Mouse (Mus musculus): Measurements from ENCODE around the gene Dnah2. TPM values are rescaled to one million over a fixed set of nuclear protein-coding genes. Genes with fewer than 3 reads are reported as not detected.
"Not testable (repeated sequence)": the region's sequence is repeated elsewhere in the genome, so short reads cannot be mapped to it uniquely, and the experiment has no call there.

Gene Dnah2
- polyA plus RNA-seq, 1 experiment from 2014 or later: 0.52 TPM

DNA sequence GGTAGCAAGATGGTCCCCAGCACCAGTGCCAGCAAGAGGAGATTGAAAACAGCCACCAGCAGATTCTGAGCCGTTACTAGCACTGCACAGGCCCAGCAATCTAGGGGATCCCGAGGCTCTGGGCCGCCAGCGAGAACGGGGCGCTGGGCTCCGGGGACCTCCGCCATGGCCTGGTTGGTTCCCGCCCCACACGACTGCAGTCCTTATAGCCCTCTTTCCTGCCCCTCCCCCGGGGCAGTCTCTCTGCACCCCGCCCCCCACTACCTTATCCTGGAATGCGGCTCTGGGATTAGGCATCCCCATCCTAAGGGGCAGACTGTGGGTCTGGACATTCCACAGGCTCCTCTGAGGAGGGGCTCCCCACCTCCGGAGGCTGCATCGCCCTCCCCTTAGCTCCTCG lies 150.9 kb downstream of the Dnah2 start, which contains the start of gene Tmem88:
TSS of gene Tmem88 (minus strand) at position 176 of the 400 bp plus-strand sequence.
- ATAC-seq (replicated peaks; ENCODE audit: low FRiP score) (no peak), DNase-seq (ENCODE audit: low spot score) (no peak)
- H3K9ac ChIP-seq (ENCODE audit: low read depth, low read length): peak within 1 kb of the TSS; percentile 83
- WGBS: 11% methylated on average over 16 of the region's 16 CpGs
- H3K27me3 ChIP-seq (replicated peaks; ENCODE audit: control insufficient read depth, insufficient read depth, low read length): no peaks in the 10 kb centered on the region
- no peaks in the 10 kb centered on the region for H3K9me3 ChIP-seq (ENCODE audit: control insufficient read depth, low read length)
- peaks cover 47% of the 10 kb centered on the region for H3K4me1 ChIP-seq (replicated peaks; ENCODE audit: control insufficient read depth, insufficient read depth, low read length)
- peaks cover 28% of the 10 kb centered on the region for H3K36me3 ChIP-seq (ENCODE audit: control insufficient read depth, insufficient read depth, low read length)
- peak within 1 kb of the TSS; percentile 96 for H3K4me2 ChIP-seq
- peak within 1 kb of the TSS; percentile 77 for H3K4me3 ChIP-seq (ENCODE audit: low read depth, low read length)
- H3K27ac ChIP-seq (ENCODE audit: low read depth, low read length): peak within 1 kb of the TSS; percentile 93

DNA sequence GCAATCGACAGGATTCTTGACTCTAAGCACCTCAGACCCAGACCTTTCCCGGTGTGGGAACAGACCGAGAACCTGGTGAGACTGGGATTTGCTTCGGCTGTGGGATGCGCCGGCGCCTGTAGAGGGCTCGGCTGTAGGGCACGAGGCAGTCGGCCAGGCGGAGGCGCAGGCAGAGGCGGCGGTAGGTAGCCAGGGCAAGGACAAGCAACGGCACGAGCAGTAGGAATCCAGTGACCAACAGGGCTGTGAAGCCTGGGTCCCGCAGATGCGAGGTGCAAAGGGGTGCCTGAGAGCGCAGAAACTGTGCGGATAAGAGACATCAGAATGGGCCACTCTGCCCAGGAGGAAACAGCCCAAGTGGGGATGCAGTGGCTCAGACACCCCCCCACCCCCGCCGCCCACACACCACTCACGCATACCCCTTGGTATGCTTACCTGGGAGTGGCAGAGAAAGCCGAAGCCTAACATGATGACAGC lies 151.3 kb downstream of the Dnah2 start:
- peaks cover 28% of the 10 kb centered on the region for H3K36me3 ChIP-seq (ENCODE audit: control insufficient read depth, insufficient read depth, low read length)
- H3K4me2 ChIP-seq: peak overlapping the region; percentile 96
- 14% methylated on average over 24 of the region's 24 CpGs for WGBS
- DNase-seq (ENCODE audit: low spot score): peak; percentile 66
- ATAC-seq (replicated peaks; ENCODE audit: low FRiP score): no peak
- H3K4me3 ChIP-seq (ENCODE audit: low read depth, low read length): peak overlapping the region; percentile 77
- peak overlapping the region; percentile 93 for H3K27ac ChIP-seq (ENCODE audit: low read depth, low read length)
- peak overlapping the region; percentile 62 for H3K9ac ChIP-seq (ENCODE audit: low read depth, low read length)
- no peaks in the 10 kb centered on the region for H3K27me3 ChIP-seq (replicated peaks; ENCODE audit: control insufficient read depth, insufficient read depth, low read length)
- H3K4me1 ChIP-seq (replicated peaks; ENCODE audit: control insufficient read depth, insufficient read depth, low read length): peaks cover 47% of the 10 kb centered on the region
- no peaks in the 10 kb centered on the region for H3K9me3 ChIP-seq (ENCODE audit: control insufficient read depth, low read length)

DNA sequence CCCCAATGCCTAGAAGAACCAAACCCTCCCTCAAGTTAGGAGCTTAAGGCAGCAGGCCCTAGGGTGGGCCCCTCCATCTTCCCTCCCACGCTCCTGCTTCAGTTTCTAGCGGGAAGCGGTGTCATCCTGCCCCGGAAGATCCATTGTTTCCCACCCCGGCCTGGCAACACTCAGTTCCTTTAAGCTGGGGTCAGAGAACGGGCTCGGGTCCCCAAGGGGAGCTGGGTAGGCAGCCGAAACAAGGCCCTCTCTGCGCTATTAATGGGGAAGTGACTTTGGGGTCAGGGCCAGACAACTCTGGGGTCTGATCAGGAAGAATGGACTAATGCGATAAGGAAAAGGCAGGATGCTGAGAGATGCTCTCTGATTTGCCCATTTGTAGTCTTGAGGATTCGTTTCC lies 152.1 kb downstream of the Dnah2 start:
- H3K9ac ChIP-seq (ENCODE audit: low read depth, low read length): peak overlapping the region; percentile 83
- H3K27ac ChIP-seq (ENCODE audit: low read depth, low read length): peak overlapping the region; percentile 93; the same call in 1 of the 2 replicates
- 13% methylated on average over 11 of the region's 11 CpGs for WGBS
- H3K4me1 ChIP-seq (replicated peaks; ENCODE audit: control insufficient read depth, insufficient read depth, low read length): peaks cover 47% of the 10 kb centered on the region
- DNase-seq (ENCODE audit: low spot score) (no peak), ATAC-seq (replicated peaks; ENCODE audit: low FRiP score) (no peak)
- peaks cover 22% of the 10 kb centered on the region for H3K36me3 ChIP-seq (ENCODE audit: control insufficient read depth, insufficient read depth, low read length)
- H3K9me3 ChIP-seq (ENCODE audit: control insufficient read depth, low read length): no peaks in the 10 kb centered on the region
- no peaks in the 10 kb centered on the region for H3K27me3 ChIP-seq (replicated peaks; ENCODE audit: control insufficient read depth, insufficient read depth, low read length)
- H3K4me2 ChIP-seq: peak overlapping the region; percentile 96
- peak overlapping the region; percentile 77 for H3K4me3 ChIP-seq (ENCODE audit: low read depth, low read length)

- peak overlapping the region; percentile 96 for H3K4me2 ChIP-seq
- H3K27me3 ChIP-seq (replicated peaks; ENCODE audit: control insufficient read depth, insufficient read depth, low read length): no peaks in the 10 kb centered on the region
- peaks cover 12% of the 10 kb centered on the region for H3K36me3 ChIP-seq (ENCODE audit: control insufficient read depth, insufficient read depth, low read length)
- H3K4me3 ChIP-seq (ENCODE audit: low read depth, low read length): peak overlapping the region; percentile 77
- ATAC-seq (replicated peaks; ENCODE audit: low FRiP score) (peak; percentile 85), DNase-seq (ENCODE audit: low spot score) (peak; percentile 97)
- peak overlapping the region; percentile 93 for H3K27ac ChIP-seq (ENCODE audit: low read depth, low read length)
- peak overlapping the region; percentile 83 for H3K9ac ChIP-seq (ENCODE audit: low read depth, low read length)
- under 1% methylated on average over 46 of the region's 48 CpGs for WGBS
- H3K9me3 ChIP-seq (ENCODE audit: control insufficient read depth, low read length): no peaks in the 10 kb centered on the region
- H3K4me1 ChIP-seq (replicated peaks; ENCODE audit: control insufficient read depth, insufficient read depth, low read length): peaks cover 43% of the 10 kb centered on the region
These were observed 153.1 kb downstream of the Dnah2 start for GRCm38 (mm10) chr11:69395634-69396373.

DNA sequence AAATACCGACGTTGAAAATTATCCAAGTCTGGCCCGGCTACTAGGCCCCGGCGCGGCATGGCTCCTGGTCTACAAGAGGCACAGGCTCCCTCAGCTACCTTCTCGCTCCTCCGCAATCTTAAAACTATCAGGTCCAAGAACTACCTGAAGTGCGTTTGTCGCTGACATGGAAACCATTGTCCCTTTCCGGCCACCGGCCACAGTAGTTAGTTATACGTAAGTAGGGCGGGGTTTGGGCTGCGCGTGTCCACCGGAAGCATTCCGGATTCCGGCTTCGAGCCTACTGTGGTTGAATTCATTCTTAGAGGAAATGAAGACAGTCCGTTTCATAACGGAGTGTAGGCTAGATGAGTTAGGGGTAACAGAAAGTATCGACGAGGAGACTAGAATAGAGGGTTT lies 153.7 kb downstream of the Dnah2 start, which contains the start of the genes Naa38 and Cyb5d1:
TSS of gene Naa38 (plus strand) at position 253 of the 399 bp plus-strand sequence.
TSS of gene Cyb5d1 (minus strand) at position 397 of the 399 bp plus-strand sequence.
- peaks cover 41% of the 10 kb centered on the region for H3K4me1 ChIP-seq (replicated peaks; ENCODE audit: control insufficient read depth, insufficient read depth, low read length)
- peak within 1 kb of the TSS; percentile 77 for H3K4me3 ChIP-seq (ENCODE audit: low read depth, low read length)
- not testable (repeated sequence) for H3K9me3 ChIP-seq (ENCODE audit: control insufficient read depth, low read length); H3K27me3 ChIP-seq (replicated peaks; ENCODE audit: control insufficient read depth, insufficient read depth, low read length); H3K36me3 ChIP-seq (ENCODE audit: control insufficient read depth, insufficient read depth, low read length)
- under 1% methylated on average over 24 of the region's 24 CpGs for WGBS
- peak; percentile 86 for DNase-seq (ENCODE audit: low spot score)
- H3K9ac ChIP-seq (ENCODE audit: low read depth, low read length): peak within 1 kb of the TSS; percentile 83
- peak within 1 kb of the TSS; percentile 96 for H3K4me2 ChIP-seq
- peak; percentile 76 for ATAC-seq (replicated peaks; ENCODE audit: low FRiP score)
- peak within 1 kb of the TSS; percentile 93 for H3K27ac ChIP-seq (ENCODE audit: low read depth, low read length)

DNA sequence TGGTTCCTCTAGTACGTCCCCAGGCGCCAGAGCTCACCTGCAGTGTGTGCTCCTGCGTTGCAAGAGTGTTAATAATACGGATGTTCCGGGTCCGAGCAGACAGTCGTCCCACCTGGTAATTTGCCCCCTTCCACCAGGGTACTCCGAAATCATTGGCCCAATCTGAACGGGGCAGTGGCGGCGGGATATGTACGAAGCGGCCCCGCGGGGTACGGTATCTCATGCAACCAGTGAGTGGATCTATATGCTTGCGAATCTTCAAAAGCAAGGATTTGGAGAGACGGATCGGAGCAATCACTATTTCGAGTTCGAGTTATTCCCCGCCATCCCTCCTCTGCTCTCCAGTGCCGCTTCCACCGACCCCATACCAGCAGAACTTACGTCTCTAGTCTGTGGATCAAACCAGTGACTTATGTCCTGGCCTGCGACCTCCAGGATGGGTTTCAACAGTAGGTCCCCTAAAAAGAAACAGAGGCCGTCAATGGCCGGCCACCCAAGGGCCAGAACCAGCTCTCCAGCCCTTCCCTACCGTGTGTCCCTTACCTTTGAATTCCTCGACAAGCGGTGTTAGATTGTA lies 154.2 kb downstream of the Dnah2 start:
- peak; percentile 30 for DNase-seq (ENCODE audit: low spot score)
- H3K4me2 ChIP-seq: peak overlapping the region; percentile 96
- not testable (repeated sequence) for H3K9me3 ChIP-seq (ENCODE audit: control insufficient read depth, low read length); H3K36me3 ChIP-seq (ENCODE audit: control insufficient read depth, insufficient read depth, low read length); ATAC-seq (replicated peaks; ENCODE audit: low FRiP score); H3K27me3 ChIP-seq (replicated peaks; ENCODE audit: control insufficient read depth, insufficient read depth, low read length)
- peak overlapping the region; percentile 93; the same call in 1 of the 2 replicates for H3K27ac ChIP-seq (ENCODE audit: low read depth, low read length)
- peaks cover 39% of the 10 kb centered on the region for H3K4me1 ChIP-seq (replicated peaks; ENCODE audit: control insufficient read depth, insufficient read depth, low read length)
- peak overlapping the region; percentile 83 for H3K9ac ChIP-seq (ENCODE audit: low read depth, low read length)
- WGBS: 2% methylated on average over 31 of the region's 31 CpGs
- H3K4me3 ChIP-seq (ENCODE audit: low read depth, low read length): peak overlapping the region; percentile 77

DNA sequence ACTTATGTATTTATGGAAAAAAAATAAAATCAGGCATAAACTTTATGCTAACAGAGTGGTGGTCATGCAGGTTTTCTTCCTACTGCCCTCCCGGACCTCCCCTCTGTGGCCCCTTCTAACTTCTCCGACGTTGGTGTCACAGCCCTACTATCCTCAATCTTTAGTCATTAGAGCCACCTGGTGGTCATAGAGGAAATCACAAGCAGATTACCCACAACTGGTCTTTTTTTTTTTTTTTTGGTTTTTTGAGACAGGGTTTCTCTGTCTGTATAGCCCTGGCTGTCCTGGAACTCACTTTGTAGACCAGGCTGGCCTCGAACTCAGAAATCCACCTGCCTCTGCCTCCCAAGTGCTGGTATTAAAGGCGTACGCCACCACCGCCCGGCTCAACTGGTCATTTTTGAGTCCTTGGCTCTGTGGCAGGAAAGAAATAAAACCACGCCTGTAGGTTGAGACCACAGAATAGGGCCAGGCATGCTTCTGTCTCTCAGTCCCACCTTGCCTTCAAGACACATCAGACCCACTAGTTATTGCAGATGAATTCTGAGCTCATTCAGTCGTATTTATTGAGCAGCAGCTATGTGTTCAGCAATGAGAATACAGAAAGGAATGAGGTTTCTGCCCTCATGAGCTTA lies 158.4 kb downstream of the Dnah2 start:
- Histone ChIP-seq H3K4me1 (replicated peaks; ENCODE audit: control insufficient read depth, insufficient read depth, low read length) (peaks cover 7% of the 10 kb centered on the region; the same call in 1 of the 2 replicates), H3K36me3 (ENCODE audit: control insufficient read depth, insufficient read depth, low read length) (no peaks in the 10 kb centered on the region), H3K27ac (ENCODE audit: low read depth, low read length) (no peak overlapping the region), H3K4me2 (no peak overlapping the region), H3K9me3 (ENCODE audit: control insufficient read depth, low read length) (no peaks in the 10 kb centered on the region), H3K27me3 (replicated peaks; ENCODE audit: control insufficient read depth, insufficient read depth, low read length) (no peaks in the 10 kb centered on the region; the same call in 1 of the 2 replicates), H3K9ac (ENCODE audit: low read depth, low read length) (no peak overlapping the region), H3K4me3 (ENCODE audit: low read depth, low read length) (no peak overlapping the region)
- DNase-seq (ENCODE audit: low spot score): peak; percentile 41
- 43% methylated on average over 10 of the region's 10 CpGs for WGBS
- ATAC-seq (replicated peaks; ENCODE audit: low FRiP score): no peak

DNA sequence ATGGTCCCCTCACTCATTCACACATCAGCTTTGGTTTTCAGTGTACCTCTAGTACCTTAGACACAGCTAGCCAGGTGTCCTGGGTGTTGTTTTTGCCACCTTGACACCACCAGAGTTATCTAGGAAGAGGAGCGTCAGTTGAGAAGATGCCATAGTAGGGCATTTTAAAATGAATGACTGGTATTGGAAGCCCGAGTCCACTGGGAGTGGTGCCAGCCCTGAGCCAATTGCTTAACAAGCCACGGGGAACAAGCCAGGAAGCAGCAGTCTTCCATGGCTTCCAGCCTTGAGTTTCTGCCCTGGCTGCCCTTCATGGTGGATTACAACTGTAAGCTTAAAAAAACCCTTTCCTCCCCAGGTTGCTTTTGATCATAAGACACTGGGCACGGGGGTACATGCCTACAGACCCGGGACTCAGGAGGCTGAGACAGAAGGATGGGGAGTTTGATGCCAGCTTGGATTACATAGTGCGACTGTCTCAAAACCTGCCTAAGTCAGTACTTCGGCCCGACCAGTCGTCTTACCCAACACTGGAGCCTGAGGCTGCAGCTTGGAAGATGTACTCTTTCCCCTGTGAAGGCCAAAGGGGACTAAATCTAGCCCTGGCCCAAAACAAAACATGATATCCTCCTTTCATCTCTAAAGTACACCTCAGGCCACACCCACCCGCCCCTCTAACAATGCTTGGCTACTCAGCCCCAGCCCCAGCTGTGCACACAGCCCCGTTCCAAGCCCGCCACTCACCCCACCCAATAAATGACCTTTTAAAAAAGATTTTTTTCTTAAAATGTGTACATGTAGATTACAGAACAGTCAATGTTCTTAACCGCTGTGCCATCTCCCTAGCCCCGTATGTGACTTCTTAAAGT lies 159.1 kb downstream of the Dnah2 start:
- WGBS: 68% methylated on average over 14 of the region's 14 CpGs
- Histone ChIP-seq H3K4me3 (ENCODE audit: low read depth, low read length) (no peak overlapping the region), H3K9me3 (ENCODE audit: control insufficient read depth, low read length) (no peaks in the 10 kb centered on the region), H3K4me2 (no peak overlapping the region), H3K4me1 (replicated peaks; ENCODE audit: control insufficient read depth, insufficient read depth, low read length) (peaks cover 7% of the 10 kb centered on the region; the same call in 1 of the 2 replicates), H3K36me3 (ENCODE audit: control insufficient read depth, insufficient read depth, low read length) (no peaks in the 10 kb centered on the region), H3K27me3 (replicated peaks; ENCODE audit: control insufficient read depth, insufficient read depth, low read length) (no peaks in the 10 kb centered on the region; the same call in 1 of the 2 replicates), H3K27ac (ENCODE audit: low read depth, low read length) (no peak overlapping the region), H3K9ac (ENCODE audit: low read depth, low read length) (no peak overlapping the region)
- DNase-seq (ENCODE audit: low spot score): peak; percentile 28
- ATAC-seq (replicated peaks; ENCODE audit: low FRiP score): no peak
